Mouse (Mus musculus) heart, postnatal 0 days (tissue): ENCODE measurements around the gene Phactr2.

Experiments used
- CTCF ChIP-seq: IDR thresholded peaks from 2 replicates; pipeline ENCODE4 v1.5.1; 2016; ENCODE audit warnings: antibody characterized with exemption, control low read depth, low read depth
- EP300 ChIP-seq: IDR thresholded peaks from 2 replicates; pipeline ENCODE4 v1.6.1; 2016; ENCODE audit warnings: antibody characterized with exemption, low read depth

GRCm38 (mm10) chr10:13175866-13176265, 298.3 kb downstream of the Phactr2 start:
- no peak for TF ChIP-seq CTCF
- TF ChIP-seq EP300: no peak
